Mouse (Mus musculus) forebrain, embryonic 13.5 days (tissue): ENCODE measurements around the gene Ube2d1. TPM values are rescaled to one million over a fixed set of nuclear protein-coding genes. Genes with fewer than 3 reads are reported as not detected.

Experiments used
- ATAC-seq: fragments of 200-750 bp; cut with Nextera tagmentation; 2 replicates; pipeline ENCODE4 v1.8.0; 2017
- H3K27ac ChIP-seq: fragments of 300-500 bp; sonication (generic); 2 replicates; pipeline ENCODE4 v1.5.1; 2015; ENCODE audit warnings: inconsistent platforms, mild to moderate bottlenecking, moderate library complexity
- H3K27me3 ChIP-seq: fragments of 300-500 bp; sonication (generic); 2 replicates; pipeline ENCODE4 v1.6.1; 2015; ENCODE audit warnings: mild to moderate bottlenecking, inconsistent platforms
- H3K36me3 ChIP-seq: fragments of 300-500 bp; sonication (generic); 2 replicates; pipeline ENCODE4 v1.6.1; 2015; ENCODE audit warnings: mild to moderate bottlenecking, inconsistent platforms; ENCODE audit not compliant: poor library complexity, severe bottlenecking
- H3K4me1 ChIP-seq: fragments of 300-500 bp; sonication (generic); 2 replicates; pipeline ENCODE4 v1.6.1; 2015; ENCODE audit warnings: inconsistent platforms
- H3K4me2 ChIP-seq: fragments of 300-500 bp; sonication (generic); 2 replicates; pipeline ENCODE4 v1.6.1; 2015; ENCODE audit warnings: inconsistent platforms, mild to moderate bottlenecking, moderate library complexity
- H3K4me3 ChIP-seq: fragments of 300-500 bp; sonication (generic); 2 replicates; pipeline ENCODE4 v1.5.1; 2015; ENCODE audit warnings: mild to moderate bottlenecking, inconsistent platforms
- H3K9ac ChIP-seq: fragments of 300-500 bp; sonication (generic); 2 replicates; pipeline ENCODE4 v1.6.1; 2015; ENCODE audit warnings: mild to moderate bottlenecking, inconsistent platforms
- H3K9me3 ChIP-seq: fragments of 300-500 bp; sonication (generic); replicated peaks from 2 replicates; pipeline ENCODE4 v1.6.1; 2016; ENCODE audit warnings: inconsistent platforms
- WGBS: fragments of 180-500 bp; shearing (Covaris S2); methylation state at CpG from one replicate; pipeline ENCODE4 v1.1.7; 2015; 5-methylcytosine and 5-hydroxymethylcytosine counted together
- polyA plus RNA-seq: library from polyadenylated mRNA; unstranded; fragments of >200 nt; fragmentation: Nextera tagmentation; extraction: Ambion mirVana; gene quantifications from 2 replicates; pipeline ENCODE4 v1.2.1, GENCODE M21; 2015

The Ube2d1 gene
- 142 and 155 TPM in 2 replicates for polyA plus RNA-seq

GRCm38 (mm10) chr10:71285126-71285580, at the start of gene Ube2d1:
Ube2d1 (minus strand) TSS chr10:71285262.
- Histone ChIP-seq H3K9me3 (no peaks in the 10 kb centered on the region), H3K27me3 (0 out of 2 replicates have a peak, but pooled peaks cover 5% of the 10 kb centered on the region), H3K36me3 (peaks cover 4% of the 10 kb centered on the region; the same call in 1 of the 2 replicates), H3K9ac (peak within 1 kb of the TSS; percentile 98), H3K4me3 (peak within 1 kb of the TSS; percentile 95), H3K4me2 (peak within 1 kb of the TSS; percentile 66), H3K4me1 (peaks cover 39% of the 10 kb centered on the region), H3K27ac (peak within 1 kb of the TSS; percentile 89)
- WGBS = under 1% methylated on average over 50 of the region's 50 CpGs
- peak; percentile 97 for ATAC-seq

DNA sequence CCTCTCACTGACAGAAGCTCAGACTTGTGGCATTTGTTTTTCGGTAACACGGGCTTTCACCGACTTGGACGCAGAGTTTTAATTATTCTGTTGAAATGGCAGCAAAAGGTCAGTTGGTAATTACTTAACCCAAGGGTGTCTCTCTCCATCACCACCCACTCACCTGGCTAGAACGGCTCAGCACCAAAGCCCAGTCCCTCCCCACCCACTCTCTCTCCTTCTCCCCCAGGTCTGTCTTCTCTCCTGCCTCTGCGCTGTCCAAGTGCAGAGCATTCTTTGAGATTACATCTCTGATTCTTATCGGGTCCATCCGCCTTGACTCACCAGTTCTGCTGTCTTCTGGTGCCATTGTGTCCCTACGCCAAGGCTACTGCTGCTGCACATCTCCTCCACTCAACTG, 47.8 kb upstream of the Ube2d1 start:
- Histone ChIP-seq H3K4me2 (no peak overlapping the region), H3K27ac (no peak overlapping the region), H3K27me3 (no peaks in the 10 kb centered on the region), H3K9ac (no peak overlapping the region), H3K36me3 (peaks cover 67% of the 10 kb centered on the region), H3K9me3 (no peaks in the 10 kb centered on the region), H3K4me1 (no peaks in the 10 kb centered on the region), H3K4me3 (no peak overlapping the region)
- WGBS = 95% methylated on average over 9 of the region's 9 CpGs
- no peak for ATAC-seq

- H3K4me2 ChIP-seq = no peak overlapping the region
- H3K9me3 ChIP-seq = no peaks in the 10 kb centered on the region
- H3K27me3 ChIP-seq = no peaks in the 10 kb centered on the region
- H3K4me3 ChIP-seq = no peak overlapping the region
- no peak for ATAC-seq
- no peak overlapping the region for H3K27ac ChIP-seq
- H3K36me3 ChIP-seq = peaks cover 67% of the 10 kb centered on the region
- no peak overlapping the region for H3K9ac ChIP-seq
- WGBS = 90% methylated on average over 4 of the region's 4 CpGs
- no peaks in the 10 kb centered on the region for H3K4me1 ChIP-seq
These were observed 47.3 kb upstream of the Ube2d1 start for GRCm38 (mm10) chr10:71332376-71332775.

GRCm38 (mm10) chr10:71331908-71332307, 46.8 kb upstream of the Ube2d1 start:
- Histone ChIP-seq H3K4me2 (no peak overlapping the region), H3K9ac (no peak overlapping the region), H3K27ac (no peak overlapping the region), H3K4me3 (no peak overlapping the region), H3K4me1 (no peaks in the 10 kb centered on the region), H3K9me3 (no peaks in the 10 kb centered on the region), H3K36me3 (peaks cover 67% of the 10 kb centered on the region), H3K27me3 (no peaks in the 10 kb centered on the region)
- WGBS = 95% methylated on average over 7 of the region's 7 CpGs
- ATAC-seq = no peak

DNA sequence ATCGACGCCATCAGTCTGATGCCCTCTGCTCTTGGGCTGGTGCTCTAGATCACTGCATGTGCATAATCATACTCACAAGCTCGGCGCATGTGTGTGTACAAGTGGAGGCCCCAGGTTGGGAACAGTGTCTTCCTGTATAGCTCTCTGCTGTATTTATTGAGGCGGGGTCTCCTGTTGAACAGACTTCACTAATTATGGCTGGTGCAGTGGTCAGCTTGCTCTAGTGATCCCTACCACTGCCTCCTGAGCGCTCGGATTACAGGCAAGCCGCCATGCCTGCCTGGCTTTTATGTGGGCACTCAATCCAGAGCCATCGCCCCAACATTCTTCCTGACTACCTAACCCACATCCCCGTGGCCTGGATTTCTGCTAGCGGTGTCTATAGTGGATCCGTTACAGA, 45.0 kb upstream of the Ube2d1 start:
- Histone ChIP-seq H3K9me3 (no peaks in the 10 kb centered on the region), H3K4me3 (no peak overlapping the region), H3K36me3 (peaks cover 53% of the 10 kb centered on the region), H3K27me3 (no peaks in the 10 kb centered on the region), H3K4me1 (no peaks in the 10 kb centered on the region), H3K9ac (no peak overlapping the region), H3K4me2 (no peak overlapping the region), H3K27ac (no peak overlapping the region)
- WGBS = 94% methylated on average over 12 of the region's 12 CpGs
- no peak for ATAC-seq

DNA sequence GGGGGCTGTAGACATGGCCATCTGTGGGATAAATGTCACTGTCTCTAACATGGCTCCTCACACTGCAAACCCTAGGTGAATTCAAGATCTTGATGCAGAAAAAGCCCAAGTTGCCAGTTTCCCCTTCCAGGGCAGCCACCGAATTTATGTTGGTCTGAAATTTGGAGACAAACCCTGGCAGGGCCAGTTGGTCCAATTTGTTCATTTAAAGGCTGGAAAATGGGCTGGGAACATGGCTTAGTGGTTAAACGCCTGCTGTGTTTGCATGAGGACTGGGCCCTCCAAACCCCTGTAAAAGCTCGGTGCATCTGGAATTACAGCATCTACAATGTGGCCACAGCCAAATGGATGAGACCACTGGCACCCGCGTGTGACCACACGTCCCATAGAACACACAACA, 44.2 kb upstream of the Ube2d1 start:
- WGBS = 94% methylated on average over 6 of the region's 6 CpGs

DNA sequence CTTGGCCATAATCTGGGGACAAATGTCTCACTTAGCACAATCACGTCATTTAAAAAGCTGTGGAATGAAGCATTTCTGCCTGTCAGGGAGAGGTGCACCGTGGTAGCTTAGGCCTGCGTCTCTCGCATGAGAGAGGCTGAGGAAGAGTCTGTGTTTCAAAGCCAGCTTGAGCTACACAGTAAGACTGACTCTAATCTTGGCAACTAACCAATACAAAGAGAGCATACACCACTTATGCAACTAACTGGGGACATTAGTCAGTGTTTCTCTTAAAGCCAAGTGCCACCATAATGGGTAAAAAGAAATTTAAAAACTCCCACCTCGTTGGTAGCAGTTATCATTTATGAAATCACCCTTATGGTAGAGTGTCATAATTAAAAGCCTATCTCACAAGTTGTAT, 43.8 kb upstream of the Ube2d1 start:
- no peak overlapping the region for H3K4me3 ChIP-seq
- no peak for ATAC-seq
- no peak overlapping the region for H3K4me2 ChIP-seq
- H3K9me3 ChIP-seq = no peaks in the 10 kb centered on the region
- no peak overlapping the region for H3K27ac ChIP-seq
- no peak overlapping the region for H3K9ac ChIP-seq
- peaks cover 41% of the 10 kb centered on the region for H3K36me3 ChIP-seq
- H3K27me3 ChIP-seq = no peaks in the 10 kb centered on the region
- H3K4me1 ChIP-seq = no peaks in the 10 kb centered on the region
- 89% methylated on average over 5 of the region's 5 CpGs for WGBS

More for the DNA sequence above, 44.2 kb upstream of the Ube2d1 start:
- Histone ChIP-seq H3K9ac (no peak overlapping the region), H3K27me3 (no peaks in the 10 kb centered on the region), H3K9me3 (no peaks in the 10 kb centered on the region), H3K4me3 (no peak overlapping the region), H3K36me3 (peaks cover 45% of the 10 kb centered on the region), H3K27ac (no peak overlapping the region), H3K4me2 (no peak overlapping the region), H3K4me1 (no peaks in the 10 kb centered on the region)
- no peak for ATAC-seq

GRCm38 (mm10) chr10:71328382-71328781, 43.3 kb upstream of the Ube2d1 start:
- H3K27ac ChIP-seq = no peak overlapping the region
- H3K27me3 ChIP-seq = no peaks in the 10 kb centered on the region
- H3K4me3 ChIP-seq = no peak overlapping the region
- no peaks in the 10 kb centered on the region for H3K4me1 ChIP-seq
- H3K9ac ChIP-seq = no peak overlapping the region
- no peak overlapping the region for H3K4me2 ChIP-seq
- H3K36me3 ChIP-seq = peaks cover 36% of the 10 kb centered on the region
- ATAC-seq = no peak
- H3K9me3 ChIP-seq = no peaks in the 10 kb centered on the region
- 93% methylated on average over 6 of the region's 6 CpGs for WGBS

GRCm38 (mm10) chr10:71327386-71327785, 42.3 kb upstream of the Ube2d1 start:
- Histone ChIP-seq H3K27ac (no peak overlapping the region), H3K27me3 (no peaks in the 10 kb centered on the region), H3K9me3 (no peaks in the 10 kb centered on the region), H3K4me1 (no peaks in the 10 kb centered on the region), H3K4me3 (no peak overlapping the region), H3K4me2 (no peak overlapping the region), H3K9ac (no peak overlapping the region), H3K36me3 (peaks cover 27% of the 10 kb centered on the region)
- WGBS = 90% methylated on average over 10 of the region's 10 CpGs
- ATAC-seq = no peak

- ATAC-seq = no peak
- Histone ChIP-seq H3K9ac (no peak overlapping the region), H3K4me1 (no peaks in the 10 kb centered on the region), H3K36me3 (peaks cover 25% of the 10 kb centered on the region), H3K4me2 (no peak overlapping the region), H3K27me3 (no peaks in the 10 kb centered on the region), H3K4me3 (no peak overlapping the region), H3K27ac (no peak overlapping the region), H3K9me3 (no peaks in the 10 kb centered on the region)
- WGBS = 15% methylated on average over 7 of the region's 7 CpGs
These were observed 41.7 kb upstream of the Ube2d1 start for GRCm38 (mm10) chr10:71326789-71327188.

DNA sequence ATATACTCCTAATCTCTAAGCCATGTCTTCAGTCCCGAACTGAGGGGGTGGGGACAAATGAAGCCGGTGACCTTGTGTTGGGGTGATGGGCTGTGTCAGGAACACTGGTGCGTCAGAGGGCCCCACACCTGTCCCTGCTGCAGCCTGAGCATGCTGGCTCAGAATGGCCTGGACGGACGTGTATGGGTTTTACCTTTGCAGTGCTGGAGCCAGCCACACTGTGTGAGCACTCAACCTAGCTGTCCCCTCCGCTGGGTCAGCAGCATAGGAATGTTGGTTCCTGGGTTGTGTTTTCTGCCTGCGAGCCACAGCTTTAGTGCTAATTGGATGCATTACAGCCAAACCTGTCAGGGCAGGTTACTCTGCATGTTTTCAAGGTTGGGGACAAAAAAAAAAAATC, 41.1 kb upstream of the Ube2d1 start:
- H3K27me3 ChIP-seq = no peaks in the 10 kb centered on the region
- H3K4me1 ChIP-seq = no peaks in the 10 kb centered on the region
- no peak overlapping the region for H3K4me3 ChIP-seq
- H3K4me2 ChIP-seq = no peak overlapping the region
- H3K9ac ChIP-seq = no peak overlapping the region
- no peak overlapping the region for H3K27ac ChIP-seq
- H3K36me3 ChIP-seq = peaks cover 24% of the 10 kb centered on the region
- WGBS = 82% methylated on average over 7 of the region's 7 CpGs
- no peaks in the 10 kb centered on the region for H3K9me3 ChIP-seq
- no peak for ATAC-seq

DNA sequence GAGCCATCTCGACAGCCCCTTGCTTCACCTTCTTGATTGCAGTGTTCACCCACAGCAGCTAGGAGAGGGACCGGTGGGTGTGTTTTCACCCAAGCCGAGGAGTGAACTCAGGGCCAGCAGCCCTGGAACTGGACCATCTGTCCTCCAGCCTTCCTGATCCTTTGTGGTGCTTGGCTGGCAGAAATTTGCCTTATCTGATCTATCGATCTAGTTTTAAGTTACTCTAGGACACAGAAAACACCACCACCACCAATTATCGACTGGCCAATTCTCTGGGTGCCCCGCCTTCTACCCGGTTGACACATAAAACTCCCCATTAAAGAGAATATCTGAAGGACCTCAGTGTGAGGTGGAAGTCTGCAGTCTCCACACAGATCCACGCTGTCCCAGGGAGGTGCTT, 38.6 kb upstream of the Ube2d1 start:
- Histone ChIP-seq H3K4me2 (no peak overlapping the region), H3K4me1 (no peaks in the 10 kb centered on the region), H3K27me3 (no peaks in the 10 kb centered on the region), H3K9me3 (no peaks in the 10 kb centered on the region), H3K9ac (no peak overlapping the region), H3K4me3 (no peak overlapping the region), H3K36me3 (0 out of 2 replicates have a peak, but pooled peaks cover under 1% of the 10 kb centered on the region), H3K27ac (no peak overlapping the region)
- no peak for ATAC-seq
- WGBS = 84% methylated on average over 8 of the region's 8 CpGs

DNA sequence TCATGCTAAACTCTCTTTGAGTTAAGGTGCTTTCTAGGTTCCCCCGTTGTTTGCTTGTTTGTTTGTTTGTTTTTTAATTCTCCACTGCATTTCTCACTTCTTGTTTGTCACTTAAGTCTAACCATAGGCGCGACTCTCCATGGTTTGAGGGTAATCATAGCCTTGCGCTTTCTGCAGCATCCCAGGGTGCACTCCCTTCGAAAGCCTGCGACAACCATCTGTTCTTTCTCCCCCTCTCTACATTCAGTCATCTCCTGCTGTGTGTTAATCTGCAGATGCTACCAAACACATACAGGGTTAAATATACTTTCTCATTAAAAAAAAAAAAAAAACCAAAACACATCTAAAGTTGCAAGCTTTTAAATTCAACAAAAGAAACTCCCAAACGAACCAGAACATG, 31.4 kb upstream of the Ube2d1 start:
- H3K4me1 ChIP-seq = no peaks in the 10 kb centered on the region
- no peak overlapping the region for H3K4me2 ChIP-seq
- no peak overlapping the region for H3K9ac ChIP-seq
- WGBS = 72% methylated on average over 7 of the region's 7 CpGs
- H3K27me3 ChIP-seq = no peaks in the 10 kb centered on the region
- no peak for ATAC-seq
- no peak overlapping the region for H3K27ac ChIP-seq
- no peak overlapping the region for H3K4me3 ChIP-seq
- H3K9me3 ChIP-seq = no peaks in the 10 kb centered on the region
- no peaks in the 10 kb centered on the region for H3K36me3 ChIP-seq
